ENCODE assay signal across 20 mouse cellular contexts in the genomic region with DNA sequence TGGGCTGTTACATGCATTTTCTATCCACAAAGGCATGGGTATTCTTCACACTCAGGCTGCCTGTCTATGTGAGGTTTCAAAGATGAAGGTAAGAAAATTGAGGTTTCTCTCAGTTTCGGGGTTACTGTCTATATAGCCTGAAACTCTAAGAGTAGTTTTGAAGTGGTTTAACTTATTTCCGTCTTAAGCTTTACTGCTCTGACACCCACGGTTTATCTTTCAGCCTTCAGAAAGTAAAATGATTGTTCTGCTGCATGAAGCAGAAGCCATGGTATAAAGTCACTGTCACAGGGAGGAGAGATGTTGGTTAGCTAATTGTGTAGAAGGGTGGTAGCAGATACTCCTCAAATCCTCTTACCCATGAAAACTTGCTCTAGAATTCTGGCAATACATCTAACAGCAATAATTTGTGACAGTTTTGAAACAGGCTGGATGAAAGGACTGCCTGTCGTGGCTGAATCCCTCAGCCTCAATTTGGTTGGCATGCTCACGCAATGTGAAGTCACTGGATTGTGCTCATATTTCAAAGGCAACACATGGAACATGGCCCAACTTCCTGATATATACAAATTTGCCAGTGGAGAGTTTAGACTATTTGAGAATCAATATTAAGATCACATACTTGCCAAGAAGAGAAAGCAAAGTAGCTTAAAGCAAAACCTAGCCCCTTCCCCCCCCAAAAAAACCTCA. TPM values are rescaled to one million over a fixed set of nuclear protein-coding genes. Genes with fewer than 3 reads are reported as not detected.
A peak's percentile ranks its signal among the peaks of the same experiment; 100 is the strongest.
DNase-seq lines count a peak whose midpoint lies in the region; ATAC-seq lines count a peak whose summit lies in the region.
"Had no signal": no experiment of that assay in that cellular context is flagged by ENCODE, and none has a peak within 500 bp of the region (broad histone marks: within the 10 kb centered on the region; RNA-seq: fewer than 3 reads in every experiment).

No protein-coding gene starts in this region.

- no peak for DNase-seq in lung, postnatal 36 days
- peak; percentile 42 for DNase-seq in T-cell, adult 2 months (ENCODE audit: low spot score)
- peak; percentile 4 for DNase-seq in thymus, postnatal 25 days
- no peak for DNase-seq in urinary bladder, postnatal 25 days (ENCODE audit: low spot score)
- no peak for DNase-seq in adrenal gland, postnatal 10 days
- DNase-seq: adrenal gland, postnatal 25 days; cerebellum, adult 8-10 months; heart, adult 18-20 months; kidney, adult 9 months; kidney, postnatal 36 days; layer of hippocampus, adult 9-11 months; liver; liver, postnatal 0 days had no signal

- H3K4me2 ChIP-seq in lung, embryonic 16.5 days (ENCODE audit: low read depth, low read length): no peak overlapping the region
- H3K4me2 ChIP-seq: hindbrain, embryonic 12.5 days; midbrain, embryonic 13.5 days had no signal

- WGBS in lung, embryonic 16.5 days: 44% methylated on average over 5 of the region's 5 CpGs

- no peaks in the 10 kb centered on the region for H3K36me3 ChIP-seq in lung, embryonic 16.5 days (ENCODE audit: control insufficient read depth, insufficient read depth, low read length)
- H3K36me3 ChIP-seq: embryonic facial prominence, embryonic 13.5 days; forebrain, embryonic 10.5 days; hindbrain, embryonic 12.5 days; midbrain, embryonic 13.5 days had no signal

- no peak overlapping the region for H3K27ac ChIP-seq in lung, embryonic 16.5 days (ENCODE audit: low read length)
- H3K27ac ChIP-seq: embryonic facial prominence, embryonic 13.5 days; forebrain, embryonic 10.5 days; hindbrain, embryonic 12.5 days; macrophage; midbrain, embryonic 13.5 days had no signal

- H3K27me3 ChIP-seq in lung, embryonic 16.5 days (ENCODE audit: control insufficient read depth, insufficient read depth, low read depth, low read length): no peaks in the 10 kb centered on the region
- H3K27me3 ChIP-seq: embryonic facial prominence, embryonic 13.5 days; hindbrain, embryonic 12.5 days; midbrain, embryonic 13.5 days had no signal

- ATAC-seq in lung, embryonic 16.5 days (ENCODE audit: low read depth): 0 out of 2 replicates have a peak, but pooled peaks have one; percentile 28
- ATAC-seq in inflammation-experienced regulatory T-cells, adult 6 months: peak; percentile 89
- ATAC-seq: liver, postnatal 0 days; midbrain, embryonic 13.5 days had no signal

- H3K4me1 ChIP-seq in lung, embryonic 16.5 days (replicated peaks; ENCODE audit: control insufficient read depth, insufficient read depth, low read length): no peaks in the 10 kb centered on the region; the same call in 1 of the 2 replicates
- H3K4me1 ChIP-seq: forebrain, embryonic 10.5 days; hindbrain, embryonic 12.5 days; midbrain, embryonic 13.5 days had no signal

- no peak overlapping the region for H3K9ac ChIP-seq in lung, embryonic 16.5 days (ENCODE audit: low read length)
- H3K9ac ChIP-seq: embryonic facial prominence, embryonic 13.5 days; hindbrain, embryonic 12.5 days; liver, postnatal 0 days; midbrain, embryonic 13.5 days had no signal

- H3K4me3 ChIP-seq in lung, embryonic 16.5 days (ENCODE audit: low read length): no peak overlapping the region
- H3K4me3 ChIP-seq: embryonic facial prominence, embryonic 13.5 days; forebrain, embryonic 10.5 days; hindbrain, embryonic 12.5 days; midbrain, embryonic 13.5 days had no signal

- no peaks in the 10 kb centered on the region for H3K9me3 ChIP-seq in lung, embryonic 16.5 days (ENCODE audit: control insufficient read depth, low read length)
- H3K9me3 ChIP-seq: embryonic facial prominence, embryonic 13.5 days; forebrain, embryonic 10.5 days; hindbrain, embryonic 12.5 days; midbrain, embryonic 13.5 days had no signal

RNA-seq across cellular contexts. Expression of a gene that starts 41.7 kb away (rescaled TPM):
- 25.9 and 26.3 TPM in 2 replicates for polyA plus RNA-seq in lung, embryonic 16.5 days (2015; fragmentation: Nextera tagmentation; extraction: Ambion mirVana)
- polyA plus RNA-seq in inflammation-experienced regulatory T-cells, adult 6 months (2017; shearing (Covaris generic)): 1 to 10 TPM in 2 of 3 experiments, under 1 TPM in 1; 0.99 to 8.4 (median 3.1) TPM
- total RNA-seq in adrenal gland, postnatal 10 days (2021): 10 to 100 TPM; 17.7 to 24.7 TPM

Comparison
In these comparisons a context has a peak if more than half of its experiments do, and no peak if none do; other contexts are left out.
1. DNase-seq: peak in T-cell, adult 2 months (single experiment) and thymus, postnatal 25 days (single experiment); none in lung, postnatal 36 days (single experiment), urinary bladder, postnatal 25 days (single experiment) and adrenal gland, postnatal 10 days (single experiment).